Mouse (Mus musculus) kidney, adult 2 months (tissue): ENCODE results near the gene Rab3gap1.

Experiments used
- CTCF ChIP-seq: fragments of 200-500 bp; conservative IDR thresholded peaks from 2 replicates; pipeline ENCODE4 v1.5.1; 2011; ENCODE audit warnings: low read depth, mild to moderate bottlenecking, control low read depth, low read length, moderate library complexity, mixed read lengths; ENCODE audit not compliant: insufficient read depth, insufficient read length
- POLR2A ChIP-seq: fragments of 200-500 bp; IDR thresholded peaks from one replicate; pipeline ENCODE4 v1.6.1; 2011; ENCODE audit warnings: low read depth, low read length, control low read depth

GRCm38 (mm10) chr1:127913116-127913515, 44.5 kb downstream of the Rab3gap1 start:
- TF ChIP-seq POLR2A (no peak), CTCF (no peak)
